Mouse (Mus musculus) cerebellum, adult 2 months (tissue): ENCODE data around the gene Lhfpl3.

Experiments used
- CTCF ChIP-seq: fragments of 200-500 bp; IDR thresholded peaks from 2 replicates; pipeline ENCODE4 v1.5.1; 2011; ENCODE audit warnings: low read depth, mild to moderate bottlenecking, control low read depth, low read length, moderate library complexity, borderline replicate concordance; ENCODE audit not compliant: insufficient read depth
- POLR2A ChIP-seq: fragments of 200-500 bp; IDR thresholded peaks from 2 replicates; pipeline ENCODE4 v1.6.1; 2011; ENCODE audit warnings: low read length, control low read depth, borderline replicate concordance; ENCODE audit not compliant: insufficient read depth

DNA sequence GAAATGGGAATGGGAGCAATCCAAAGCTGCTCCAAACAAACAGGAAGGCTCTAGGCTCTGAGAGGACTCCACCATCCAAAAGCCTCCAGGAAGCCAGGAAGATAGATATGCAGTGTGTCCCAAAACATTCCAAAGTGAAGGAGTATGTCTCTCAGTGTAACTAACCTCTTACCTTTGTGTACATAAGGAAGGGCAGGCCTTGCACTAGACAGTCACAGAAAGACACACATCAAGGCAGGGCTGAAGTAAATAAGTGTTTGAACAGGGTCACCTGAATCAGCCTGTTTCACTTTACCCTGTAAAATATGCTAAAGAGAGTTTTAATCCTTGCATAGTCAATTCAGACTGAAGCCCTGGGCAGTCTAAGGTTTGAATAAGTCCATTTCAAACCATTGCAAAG is 502.4 kb downstream of the Lhfpl3 start:
- TF ChIP-seq POLR2A (no peak), CTCF (no peak)
